Mouse (Mus musculus) olfactory bulb, adult 2 months (tissue): ENCODE data around the gene Eps8.

Experiments
- CTCF ChIP-seq: fragments of 200-500 bp; IDR thresholded peaks from 2 replicates; pipeline ENCODE4 v1.5.1; 2012; ENCODE audit warnings: low read depth, mild to moderate bottlenecking, low read length, moderate library complexity; ENCODE audit not compliant: insufficient read depth
- POLR2A ChIP-seq: fragments of 200-500 bp; IDR thresholded peaks from 2 replicates; pipeline ENCODE4 v1.6.1; 2012; ENCODE audit warnings: mild to moderate bottlenecking, low read depth, low read length, moderate library complexity; ENCODE audit not compliant: insufficient read depth

DNA sequence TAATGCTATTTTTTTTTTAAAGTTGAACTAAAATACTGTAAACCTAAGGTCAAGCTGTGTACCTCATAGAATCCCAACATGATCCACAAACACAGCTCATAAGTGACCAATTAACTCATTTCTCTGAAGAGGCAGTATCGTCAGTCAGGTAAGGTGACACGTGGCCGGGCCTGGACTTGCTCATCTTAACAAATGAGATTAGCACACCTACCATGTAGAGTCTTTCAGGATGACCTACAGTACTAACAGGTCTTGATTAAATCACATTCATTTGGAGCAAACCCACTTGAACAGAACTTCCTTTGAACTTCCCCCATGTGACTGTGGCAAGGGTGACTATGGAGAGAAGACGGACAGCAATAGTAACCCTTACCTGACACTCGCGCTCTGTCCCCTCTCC, 66.8 kb downstream of the Eps8 start:
- TF ChIP-seq POLR2A (no peak), CTCF (no peak)
